Mouse (Mus musculus): ENCODE results near the gene Lta.

GRCm38 (mm10) chr17:35197126-35197525, 8.0 kb downstream of the Lta start:
- TF ChIP-seq MEF2A (IDR thresholded peaks at IDR 0.05; ENCODE audit: extremely low read depth, insufficient replicate concordance, low read depth, low read length, poor library complexity, severe bottlenecking) (no peak), MAFK (IDR thresholded peaks at IDR 0.05; ENCODE audit: borderline replicate concordance, low read depth, low read length) (no peak), USF1 (IDR thresholded peaks at IDR 0.05; ENCODE audit: low read depth, low read length) (no peak; the same call in 1 of the 2 replicates), NRF1 (IDR thresholded peaks at IDR 0.05; ENCODE audit: insufficient read depth, low read depth, low read length, poor library complexity, severe bottlenecking) (no peak), CTCF (IDR thresholded peaks at IDR 0.05 in 2 of 3, conservative IDR thresholded peaks at IDR 0.05 in 1 of 3; ENCODE audit: control insufficient read depth in 1 of 3, insufficient read depth in 1 of 3, low read depth in 2 of 3, low read length in 3 of 3, poor library complexity in 1 of 3, severe bottlenecking in 1 of 3) (no peak), MAZ (IDR thresholded peaks at IDR 0.05; ENCODE audit: low read depth, low read length) (no peak), E2F4 (IDR thresholded peaks at IDR 0.05; ENCODE audit: borderline replicate concordance, low read depth, low read length) (no peak), POLR2A (IDR thresholded peaks at IDR 0.05; ENCODE audit: control insufficient read depth in 1 of 2, insufficient read depth in 1 of 2, low read depth in 1 of 2, low read length in 2 of 2, poor library complexity in 1 of 2) (no peak), RAD21 (IDR thresholded peaks at IDR 0.05; ENCODE audit: low read depth, low read length) (no peak)
